Mouse (Mus musculus) heart, embryonic 14.5 days (tissue): ENCODE data around the gene Edc4. TPM values are rescaled to one million over a fixed set of nuclear protein-coding genes. Genes with fewer than 3 reads are reported as not detected.

Source experiments
- ATAC-seq: fragments of 200-750 bp; cut with Nextera tagmentation; 2 replicates; pipeline ENCODE4 v1.8.0; 2017; ENCODE audit warnings: low read depth, moderate TSS enrichment; ENCODE audit not compliant: insufficient number of reproducible peaks, insufficient read depth, low FRiP score
- H3K27ac ChIP-seq, 2 experiments: fragments of 200-500 bp in 1 of 2; fragments of 300-500 bp in 1 of 2; sonication (generic) in 1 of 2; replicated peaks in 1 of 2; 2 replicates each; pipeline ENCODE4 v1.5.1; 2012 to 2014; ENCODE audit warnings: low read depth in 2 of 2, low read length in 2 of 2, control low read depth in 1 of 2, mild to moderate bottlenecking in 1 of 2, mixed read lengths in 1 of 2; ENCODE audit not compliant: control insufficient read depth in 1 of 2, insufficient read depth in 1 of 2
- H3K27me3 ChIP-seq: fragments of 300-500 bp; sonication (generic); 2 replicates; pipeline ENCODE4 v1.6.1; 2014; ENCODE audit warnings: mild to moderate bottlenecking, low read length, control low read depth; ENCODE audit not compliant: control insufficient read depth, insufficient read depth
- H3K36me3 ChIP-seq: fragments of 300-500 bp; sonication (generic); 2 replicates; pipeline ENCODE4 v1.6.1; 2014; ENCODE audit warnings: mild to moderate bottlenecking, control low read depth, low read length, mixed read lengths; ENCODE audit not compliant: control insufficient read depth, insufficient read depth
- H3K4me1 ChIP-seq, 2 experiments: fragments of 200-500 bp in 1 of 2; fragments of 300-500 bp in 1 of 2; sonication (generic) in 1 of 2; 2 replicates each; pipeline ENCODE4 v1.6.1; 2012 to 2014; ENCODE audit warnings: low read length in 2 of 2, control low read depth in 1 of 2, mixed read lengths in 1 of 2; ENCODE audit not compliant: control insufficient read depth in 2 of 2, insufficient read depth in 2 of 2
- H3K4me2 ChIP-seq: fragments of 300-500 bp; sonication (generic); 2 replicates; pipeline ENCODE4 v1.6.1; 2014; ENCODE audit warnings: mild to moderate bottlenecking, low read length
- H3K4me3 ChIP-seq, 2 experiments: fragments of 200-500 bp in 1 of 2; fragments of 300-500 bp in 1 of 2; sonication (generic) in 1 of 2; 2 replicates each; pipeline ENCODE4 v1.5.1; 2012 to 2014; ENCODE audit warnings: low read length in 2 of 2, mild to moderate bottlenecking in 2 of 2, control low read depth in 1 of 2, low read depth in 1 of 2, moderate library complexity in 1 of 2; ENCODE audit not compliant: control insufficient read depth in 1 of 2, insufficient read depth in 1 of 2
- H3K9ac ChIP-seq: fragments of 300-500 bp; sonication (generic); 2 replicates; pipeline ENCODE4 v1.6.1; 2014; ENCODE audit warnings: mild to moderate bottlenecking, low read length
- H3K9me3 ChIP-seq: fragments of 300-500 bp; sonication (generic); 2 replicates; pipeline ENCODE4 v1.6.1; 2016; ENCODE audit warnings: low read length, control low read depth; ENCODE audit not compliant: control insufficient read depth
- WGBS: fragments of 180-500 bp; shearing (Covaris S2); extraction: QIAGEN DNeasy Blood & Tissue Kit; methylation state at CpG from one replicate; pipeline ENCODE4 v1.1.7; 2014; 5-methylcytosine and 5-hydroxymethylcytosine counted together
- polyA plus RNA-seq: library from polyadenylated mRNA; unstranded; fragments of >200 nt; fragmentation: Nextera tagmentation; extraction: Ambion mirVana; gene quantifications from 2 replicates; pipeline ENCODE4 v1.2.1, GENCODE M21; 2014

The Edc4 gene
- polyA plus RNA-seq, 1 experiment from 2014 or later = 24.0 TPM

DNA sequence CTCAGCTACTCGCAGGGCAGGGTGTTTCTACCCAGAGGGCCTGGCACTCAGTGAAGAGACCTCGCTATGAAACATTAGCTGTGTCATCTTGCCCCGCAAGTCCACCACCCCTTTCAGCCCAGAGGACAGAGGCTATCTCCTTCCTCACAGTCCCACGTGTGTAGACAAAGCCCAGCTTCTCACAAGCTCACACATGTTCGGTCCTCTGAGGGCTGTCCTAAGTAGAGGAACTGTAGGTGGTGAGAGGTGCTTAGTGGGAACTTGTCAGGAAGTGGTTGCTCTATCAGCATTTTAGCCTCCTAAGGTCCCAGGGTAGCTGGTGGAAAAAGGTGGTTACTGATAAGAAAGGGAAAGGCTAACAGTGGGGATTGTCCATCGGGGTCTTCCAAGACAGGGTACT is 54.4 kb downstream of the Edc4 start:
- Histone ChIP-seq H3K36me3 (peaks cover 46% of the 10 kb centered on the region), H3K9me3 (no peaks in the 10 kb centered on the region), H3K4me2 (no peak overlapping the region), H3K27ac (no peak overlapping the region), H3K4me3 (no peak overlapping the region), H3K27me3 (no peaks in the 10 kb centered on the region), H3K9ac (no peak overlapping the region), H3K4me1 (peaks cover 3 to 13% of the 10 kb centered on the region in 2 experiments)
- 47% methylated on average over 6 of the region's 6 CpGs for WGBS
- ATAC-seq = no peak

GRCm38 (mm10) chr8:105935863-105936603 is 55.4 kb downstream of the Edc4 start:
- no peak for ATAC-seq

GRCm38 (mm10) chr8:105936866-105937475 is 56.3 kb downstream of the Edc4 start:
- H3K27me3 ChIP-seq = no peaks in the 10 kb centered on the region
- H3K27ac ChIP-seq = peak overlapping the region; percentile 88 to 92
- WGBS = under 1% methylated on average over 30 of the region's 30 CpGs
- H3K4me3 ChIP-seq = peak overlapping the region; percentile 54 to 71
- peaks cover 3 to 13% of the 10 kb centered on the region in 2 experiments for H3K4me1 ChIP-seq
- H3K4me2 ChIP-seq = peak overlapping the region; percentile 75
- ATAC-seq = peak; percentile 79
- peaks cover 49% of the 10 kb centered on the region for H3K36me3 ChIP-seq
- H3K9ac ChIP-seq = peak overlapping the region; percentile 86
- no peaks in the 10 kb centered on the region for H3K9me3 ChIP-seq

More at GRCm38 (mm10) chr8:105935863-105936603, 55.4 kb downstream of the Edc4 start:
- Histone ChIP-seq H3K4me1 (peaks cover 3 to 13% of the 10 kb centered on the region in 2 experiments), H3K27me3 (no peaks in the 10 kb centered on the region), H3K9ac (peak overlapping the region; percentile 76), H3K36me3 (peaks cover 44% of the 10 kb centered on the region), H3K9me3 (no peaks in the 10 kb centered on the region), H3K27ac (peak overlapping the region in 1 of 2 experiments; percentile 59; a peak in 2 of 4 replicates), H3K4me2 (peak overlapping the region; percentile 75), H3K4me3 (peak overlapping the region; percentile 54 to 71)
- WGBS = 27% methylated on average over 7 of the region's 7 CpGs

DNA sequence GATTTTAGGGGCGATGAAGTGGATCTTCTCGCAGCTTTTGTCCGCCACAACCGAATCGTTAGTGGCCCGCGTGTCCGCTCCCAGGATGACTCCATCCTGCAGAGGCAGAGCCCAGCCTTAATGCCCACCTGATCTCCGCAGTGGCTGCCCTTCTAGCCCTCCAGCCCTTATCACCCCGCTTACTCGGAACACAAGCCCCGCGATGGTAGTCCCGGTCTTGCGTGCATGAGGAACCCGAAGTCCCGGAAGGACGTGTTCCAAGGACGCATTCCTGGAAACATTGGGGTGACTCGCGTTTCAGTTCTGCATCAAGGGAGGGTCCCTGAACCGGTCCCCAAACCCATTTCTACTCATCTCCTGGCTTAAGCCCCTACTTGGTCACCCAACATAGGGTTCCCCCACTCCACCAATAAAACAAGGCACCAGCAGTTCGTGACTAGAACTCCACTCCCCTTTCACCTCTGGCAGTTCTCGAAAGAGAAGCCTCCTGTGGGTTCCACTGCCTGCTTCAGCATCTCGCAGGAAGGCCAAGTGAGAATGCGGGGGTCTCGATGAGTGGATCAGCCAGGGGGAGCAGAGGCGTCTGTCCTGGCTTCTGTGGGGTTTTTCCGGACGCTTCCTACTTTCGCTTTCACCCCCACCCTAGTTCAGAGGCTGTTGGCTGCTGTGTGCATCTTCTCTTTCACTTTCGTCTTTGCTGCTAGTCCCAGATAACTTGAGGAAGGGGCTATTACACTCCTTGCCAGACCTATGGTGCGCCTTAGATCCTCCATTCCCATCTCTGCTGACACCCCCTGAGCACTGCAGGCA is 57.0 kb downstream of the Edc4 start:
- Histone ChIP-seq H3K27ac (peak overlapping the region; percentile 88 to 92), H3K36me3 (peaks cover 48% of the 10 kb centered on the region), H3K9ac (peak overlapping the region; percentile 86), H3K4me1 (peaks cover 3 to 13% of the 10 kb centered on the region in 2 experiments), H3K4me2 (peak overlapping the region; percentile 75), H3K27me3 (no peaks in the 10 kb centered on the region), H3K9me3 (no peaks in the 10 kb centered on the region), H3K4me3 (peak overlapping the region; percentile 54 to 71)
- no peak for ATAC-seq
- under 1% methylated on average over 33 of the region's 33 CpGs for WGBS

DNA sequence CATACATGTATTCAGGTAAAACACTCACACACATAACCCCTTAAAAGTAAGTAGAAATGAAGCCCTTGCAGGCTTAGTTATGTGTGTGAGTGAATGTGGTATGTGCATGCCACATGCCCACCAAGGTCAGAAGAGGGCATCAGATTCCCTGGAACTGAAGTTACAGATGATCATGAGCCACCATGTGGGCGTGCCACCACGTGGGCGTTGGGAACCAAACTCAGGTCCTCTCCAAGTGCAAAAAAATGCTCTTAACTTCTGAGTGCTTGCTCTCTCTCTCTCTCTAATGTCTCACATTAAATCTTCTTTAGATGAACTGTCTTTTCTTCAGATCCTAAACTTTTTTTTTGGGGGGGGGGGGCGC is 57.6 kb downstream of the Edc4 start, which contains the start of gene Psmb10:
Gene Psmb10, minus strand, starts transcription at position 139 of the 364 bp plus-strand sequence.
- Histone ChIP-seq H3K27ac (peak within 1 kb of the TSS; percentile 88 to 92), H3K4me1 (peaks cover 3 to 13% of the 10 kb centered on the region in 2 experiments), H3K4me2 (peak within 1 kb of the TSS; percentile 75), H3K9ac (peak within 1 kb of the TSS; percentile 86), H3K27me3 (no peaks in the 10 kb centered on the region), H3K36me3 (peaks cover 53% of the 10 kb centered on the region), H3K4me3 (peak within 1 kb of the TSS; percentile 54 to 71), H3K9me3 (no peaks in the 10 kb centered on the region)
- ATAC-seq = no peak
- 24% methylated on average over 4 of the region's 4 CpGs for WGBS

DNA sequence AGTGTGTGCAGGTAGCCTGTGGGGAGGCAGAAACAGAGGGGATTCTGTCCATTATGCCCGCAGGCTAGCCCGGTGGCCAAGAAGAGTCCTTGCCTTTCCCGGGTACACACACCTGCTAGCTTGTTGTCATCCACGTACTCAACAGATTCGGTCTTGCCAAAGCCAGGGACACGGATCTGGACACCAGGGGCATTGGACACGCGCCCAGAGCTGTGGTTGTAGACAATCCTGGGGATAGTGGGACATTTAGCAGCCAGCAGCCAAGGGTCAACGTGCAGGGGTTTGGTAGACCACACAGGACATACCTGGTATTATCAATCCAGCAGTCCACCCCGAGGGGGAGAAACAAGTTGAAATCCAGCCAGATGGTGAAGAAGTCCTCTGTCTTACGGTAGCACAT is 61.3 kb downstream of the Edc4 start:
- no peak overlapping the region for H3K4me2 ChIP-seq
- H3K4me1 ChIP-seq = peaks cover 0 to 4% of the 10 kb centered on the region in 2 experiments; a peak in 1 of 4 replicates
- peaks cover 73% of the 10 kb centered on the region for H3K36me3 ChIP-seq
- no peak overlapping the region for H3K4me3 ChIP-seq
- no peak overlapping the region for H3K9ac ChIP-seq
- no peaks in the 10 kb centered on the region for H3K9me3 ChIP-seq
- no peaks in the 10 kb centered on the region for H3K27me3 ChIP-seq
- no peak overlapping the region for H3K27ac ChIP-seq
- WGBS = 93% methylated on average over 11 of the region's 11 CpGs
- ATAC-seq = no peak

DNA sequence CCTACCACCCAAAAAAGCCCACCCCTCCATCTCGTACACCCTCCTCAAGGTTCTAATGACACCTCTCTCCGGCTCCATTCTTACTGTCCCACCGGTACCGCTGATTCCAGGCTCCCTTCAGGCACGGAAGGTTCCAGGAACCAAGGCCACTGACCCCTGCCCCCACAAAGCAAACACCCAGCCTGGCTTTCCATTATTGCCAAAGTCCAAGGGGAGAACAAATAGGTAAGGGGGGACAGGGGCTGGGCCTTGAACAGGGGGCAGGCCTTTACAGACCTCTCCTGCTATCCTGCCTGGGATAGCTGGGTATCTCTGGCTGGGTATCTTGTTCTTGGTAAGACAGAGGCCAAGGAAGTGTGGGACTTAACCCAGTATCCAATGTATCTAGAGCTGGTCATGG is 61.9 kb downstream of the Edc4 start:
- Histone ChIP-seq H3K4me2 (no peak overlapping the region), H3K27me3 (no peaks in the 10 kb centered on the region), H3K9me3 (no peaks in the 10 kb centered on the region), H3K4me1 (peaks cover 0 to 4% of the 10 kb centered on the region in 2 experiments; a peak in 1 of 4 replicates), H3K27ac (no peak overlapping the region), H3K4me3 (no peak overlapping the region), H3K36me3 (peaks cover 79% of the 10 kb centered on the region), H3K9ac (no peak overlapping the region)
- ATAC-seq = no peak
- 93% methylated on average over 5 of the region's 5 CpGs for WGBS
